Comparison of ENCODE assay signal across 23 mouse cellular contexts in the genomic region with DNA sequence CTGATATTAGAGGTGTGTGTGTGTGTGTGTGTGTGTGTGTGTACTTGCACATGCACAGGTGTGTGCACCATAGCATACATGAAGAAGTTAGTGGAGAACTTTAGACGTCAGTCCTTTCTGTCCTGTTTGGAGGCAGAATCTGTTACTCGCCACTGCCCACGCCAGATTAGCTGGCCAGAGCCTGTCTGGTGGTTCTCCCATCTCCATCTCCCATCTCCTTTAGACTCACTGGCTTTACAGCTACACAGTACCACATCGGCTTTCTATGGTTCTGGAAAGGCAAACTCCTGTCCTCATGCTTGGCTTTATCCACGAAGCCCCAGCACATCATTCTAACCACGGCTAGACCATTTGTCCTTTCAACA.
"Had no signal": no experiment of that assay in that cellular context is flagged by ENCODE, and none has a peak within 500 bp of the region (broad histone marks: within the 10 kb centered on the region; RNA-seq: fewer than 3 reads in every experiment).

No protein-coding gene starts in this region.

- H3K4me1 ChIP-seq: liver, embryonic 15.5 days; midbrain, embryonic 10.5 days; midbrain, embryonic 13.5 days; neural tube, embryonic 13.5 days had no signal

- DNase-seq: kidney, adult 18-20 months; kidney, adult 9 months; kidney, postnatal 14 days; layer of hippocampus, adult 9-11 months; liver; lung, adult 18-20 months; lung, postnatal 10 days; lung, postnatal 36 days; thymus, adult 2 months; thymus, postnatal 14 days; thymus, postnatal 4 days had no signal

- H3K27me3 ChIP-seq: limb, embryonic 13.5 days; liver, embryonic 12.5 days; liver, embryonic 15.5 days; lung, embryonic 15.5 days; megakaryocyte, embryonic 14.5 days; midbrain, embryonic 13.5 days; neural tube, embryonic 13.5 days had no signal

- H3K9me3 ChIP-seq: limb, embryonic 10.5 days; limb, embryonic 13.5 days; liver, embryonic 12.5 days; liver, embryonic 15.5 days; lung, embryonic 15.5 days; megakaryocyte, embryonic 14.5 days; midbrain, embryonic 10.5 days; midbrain, embryonic 13.5 days; neural tube, embryonic 13.5 days had no signal

- H3K36me3 ChIP-seq: limb, embryonic 10.5 days; limb, embryonic 13.5 days; liver, embryonic 12.5 days; liver, embryonic 15.5 days; lung, embryonic 15.5 days; midbrain, embryonic 10.5 days; midbrain, embryonic 13.5 days; neural tube, embryonic 13.5 days had no signal

- H3K4me2 ChIP-seq: limb, embryonic 13.5 days; liver, embryonic 12.5 days; liver, embryonic 15.5 days; lung, embryonic 15.5 days; midbrain, embryonic 13.5 days; neural tube, embryonic 13.5 days had no signal

- H3K9ac ChIP-seq: limb, embryonic 13.5 days; liver, embryonic 12.5 days; liver, embryonic 15.5 days; lung, embryonic 15.5 days; midbrain, embryonic 13.5 days; neural tube, embryonic 13.5 days had no signal

- ATAC-seq: liver, embryonic 12.5 days; midbrain, embryonic 13.5 days; midbrain, embryonic 16.5 days had no signal

- H3K4me3 ChIP-seq: layer of hippocampus, adult 2 months; limb, embryonic 10.5 days; limb, embryonic 13.5 days; liver, embryonic 12.5 days; liver, embryonic 15.5 days; lung, embryonic 15.5 days; megakaryocyte, embryonic 14.5 days; midbrain, embryonic 10.5 days; midbrain, embryonic 13.5 days; myocyte; neural tube, embryonic 13.5 days had no signal

- H3K27ac ChIP-seq: layer of hippocampus, adult 2 months; limb, embryonic 10.5 days; limb, embryonic 13.5 days; liver, embryonic 12.5 days; liver, embryonic 15.5 days; lung, embryonic 15.5 days; midbrain, embryonic 10.5 days; midbrain, embryonic 13.5 days; neural tube, embryonic 13.5 days had no signal
